Mouse (Mus musculus): ENCODE data around the gene Nsd2.

Gene Nsd2

GRCm38 (mm10) chr5:33936120-33936707, 115.7 kb downstream of the Nsd2 start, which contains the start of gene Nelfa:
Gene Nelfa, minus strand, starts transcription at chr5:33936413.
- WGBS: under 1% methylated on average over 61 of the region's 61 CpGs

DNA sequence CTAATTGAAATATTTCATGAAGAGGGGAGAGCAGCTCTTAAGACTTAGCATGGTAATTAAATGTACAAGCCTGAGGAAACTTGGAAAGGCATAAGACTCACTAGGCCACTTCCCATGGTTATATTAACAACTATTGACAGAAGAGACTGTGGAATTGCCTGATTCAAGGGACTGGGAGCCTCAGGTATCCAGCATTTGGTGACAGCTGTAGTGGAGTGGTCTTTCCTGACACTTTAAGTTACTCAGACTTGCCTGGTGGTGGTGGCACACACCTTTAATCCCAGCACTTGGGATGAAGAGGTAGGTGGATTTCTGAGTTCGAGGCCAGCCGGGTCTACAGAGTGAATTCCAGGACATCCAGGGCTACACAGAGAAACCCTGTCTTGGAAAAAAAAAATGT, 116.7 kb downstream of the Nsd2 start:
- WGBS: 98% methylated on average over 2 of the region's 2 CpGs

- WGBS: 57% methylated on average over 3 of the region's 3 CpGs
Measured at GRCm38 (mm10) chr5:33938448-33938847, 117.9 kb downstream of the Nsd2 start.

GRCm38 (mm10) chr5:33947035-33947434, 126.5 kb downstream of the Nsd2 start:
- 84% methylated on average over 16 of the region's 16 CpGs for WGBS

Measured in cerebral cortex, adult 2 months (tissue).